Mouse (Mus musculus) T-helper 17 cell (primary cell): ENCODE measurements around the gene Fzd5.

Source experiments
- in situ Hi-C, 2 experiments: fragments of 300-600 bp; cut with MboI, MseI; formaldehyde crosslinking; loops; 1 replicate in 1 of 2; 2 replicates in 1 of 2; pipeline ENCODE4 v1.15.1; 2025; ENCODE audit warnings: high pct_unique_total_duplicates in 2 of 2

Fzd5 gene

GRCm38 (mm10) chr1:64734771-64735750 lies 2.5 kb downstream of the Fzd5 start:
- in situ Hi-C loops = loop anchor here in 1 of 2 experiments (25.0 kb wide), 1 partner anchor 252 kb away; no protein-coding TSS in a partner anchor

GRCm38 (mm10) chr1:64733453-64734245 lies 3.9 kb downstream of the Fzd5 start:
- in situ Hi-C loops = loop anchor here in 1 of 2 experiments (25.0 kb wide), 1 partner anchor 254 kb away; no protein-coding TSS in a partner anchor

- in situ Hi-C loops = loop anchor here in 1 of 2 experiments (25.0 kb wide), 1 partner anchor 255 kb away; no protein-coding TSS in a partner anchor
Observed at GRCm38 (mm10) chr1:64732637-64733200, 4.8 kb downstream of the Fzd5 start.

- in situ Hi-C loops = loop anchor here in 1 of 2 experiments (25.0 kb wide), 1 partner anchor 255 kb away; no protein-coding TSS in a partner anchor
Observed at GRCm38 (mm10) chr1:64732161-64732560, 5.4 kb downstream of the Fzd5 start.

- in situ Hi-C loops = loop anchor here in 1 of 2 experiments (25.0 kb wide), 1 partner anchor 256 kb away; no protein-coding TSS in a partner anchor
Observed at GRCm38 (mm10) chr1:64731341-64732020, 6.1 kb downstream of the Fzd5 start.

GRCm38 (mm10) chr1:64730046-64730445 lies 7.5 kb downstream of the Fzd5 start:
- in situ Hi-C loops = loop anchor here in 1 of 2 experiments (25.0 kb wide), 1 partner anchor 257 kb away; no protein-coding TSS in a partner anchor

GRCm38 (mm10) chr1:64721034-64721587 lies 16.4 kb downstream of the Fzd5 start:
- in situ Hi-C loops = loop anchor here in 1 of 2 experiments (25.0 kb wide), 1 partner anchor 959 kb away; the partner anchor contains the start of gene 4933402D24Rik

GRCm38 (mm10) chr1:64717504-64717903 lies 20.0 kb downstream of the Fzd5 start:
- in situ Hi-C loops = loop anchor here in 1 of 2 experiments (5.0 to 25.0 kb wide), 2 partner anchors 955 to 1060 kb away; partner anchors contain the start of gene 4933402D24Rik

- in situ Hi-C loops = loop anchor here in 1 of 2 experiments (5.0 to 25.0 kb wide), 2 partner anchors 954 to 1059 kb away; partner anchors contain the start of gene 4933402D24Rik
Observed at GRCm38 (mm10) chr1:64716589-64717304, 20.8 kb downstream of the Fzd5 start.

GRCm38 (mm10) chr1:64715458-64715857 lies 22.1 kb downstream of the Fzd5 start:
- in situ Hi-C loops = loop anchor here in 1 of 2 experiments (5.0 to 25.0 kb wide), 2 partner anchors 953 to 1058 kb away; partner anchors contain the start of gene 4933402D24Rik

GRCm38 (mm10) chr1:64712006-64712760 lies 25.4 kb downstream of the Fzd5 start:
- in situ Hi-C loops = loop anchor here in 1 of 2 experiments (25.0 kb wide), 1 partner anchor 950 kb away; the partner anchor contains the start of gene 4933402D24Rik

GRCm38 (mm10) chr1:64709891-64710290 lies 27.7 kb downstream of the Fzd5 start:
- in situ Hi-C loops = loop anchor here (5.0 to 25.0 kb wide), 4 partner anchors 88 to 948 kb away; partner anchors contain the start of genes 4933402D24Rik (in 1 of the 2) and Mettl21a (in 1 of the 2)

GRCm38 (mm10) chr1:64706610-64707009 lies 30.9 kb downstream of the Fzd5 start:
- in situ Hi-C loops = loop anchor here (5.0 to 25.0 kb wide), 4 partner anchors 84 to 944 kb away; partner anchors contain the start of genes 4933402D24Rik (in 1 of the 2) and Mettl21a (in 1 of the 2)

GRCm38 (mm10) chr1:64705230-64705629 lies 32.3 kb downstream of the Fzd5 start:
- in situ Hi-C loops = loop anchor here (5.0 to 25.0 kb wide), 4 partner anchors 83 to 943 kb away; partner anchors contain the start of genes 4933402D24Rik (in 1 of the 2) and Mettl21a (in 1 of the 2)

GRCm38 (mm10) chr1:64701780-64702179 lies 35.8 kb downstream of the Fzd5 start:
- in situ Hi-C loops = loop anchor here (10.0 to 25.0 kb wide), 2 partner anchors 283 to 939 kb away; partner anchors contain the start of gene 4933402D24Rik (in 1 of the 2)

GRCm38 (mm10) chr1:64695156-64695555 lies 42.4 kb downstream of the Fzd5 start:
- in situ Hi-C loops = loop anchor here in 1 of 2 experiments (10.0 kb wide), 1 partner anchor 480 kb away; no protein-coding TSS in a partner anchor

GRCm38 (mm10) chr1:64691581-64691980 lies 46.0 kb downstream of the Fzd5 start:
- in situ Hi-C loops = loop anchor here in 1 of 2 experiments (10.0 kb wide), 1 partner anchor 483 kb away; no protein-coding TSS in a partner anchor
